Mouse (Mus musculus) right cerebral cortex, postnatal 25 days (tissue): ENCODE data around the gene Cdca7l.
A peak's percentile ranks its signal among the peaks of the same experiment; 100 is the strongest.

Experiments
- DNase-seq: peaks from one replicate; pipeline ENCODE4 v3.0.0; 2022

Gene Cdca7l

GRCm38 (mm10) chr12:117810074-117810473, 6.0 kb downstream of the Cdca7l start:
- no peak for DNase-seq

- no peak for DNase-seq
Observed at GRCm38 (mm10) chr12:117820138-117820858, 16.2 kb downstream of the Cdca7l start.

- DNase-seq, result no peak
Observed at GRCm38 (mm10) chr12:117820859-117821221, 16.8 kb downstream of the Cdca7l start.

GRCm38 (mm10) chr12:117821394-117821793, 17.3 kb downstream of the Cdca7l start:
- no peak for DNase-seq

- DNase-seq, result no peak
Observed at GRCm38 (mm10) chr12:117828350-117828749, 24.3 kb downstream of the Cdca7l start.

GRCm38 (mm10) chr12:117831351-117831961, 27.4 kb downstream of the Cdca7l start:
- no peak for DNase-seq

GRCm38 (mm10) chr12:117832190-117832589, 28.1 kb downstream of the Cdca7l start:
- no peak for DNase-seq

- DNase-seq, result no peak
Observed at GRCm38 (mm10) chr12:117834652-117835051, 30.6 kb downstream of the Cdca7l start.

- DNase-seq, result no peak
Observed at GRCm38 (mm10) chr12:117835371-117835770, 31.3 kb downstream of the Cdca7l start.

GRCm38 (mm10) chr12:117837376-117837775, 33.3 kb downstream of the Cdca7l start:
- DNase-seq, result no peak

- DNase-seq, result no peak
Observed at GRCm38 (mm10) chr12:117840705-117841104, 36.6 kb downstream of the Cdca7l start.

GRCm38 (mm10) chr12:117842676-117843075, 38.6 kb downstream of the Cdca7l start:
- DNase-seq, result no peak

GRCm38 (mm10) chr12:117843302-117844074, 39.4 kb downstream of the Cdca7l start:
- peak; percentile 66 for DNase-seq

GRCm38 (mm10) chr12:117844075-117844408, 40.0 kb downstream of the Cdca7l start:
- no peak for DNase-seq

GRCm38 (mm10) chr12:117844917-117845316, 40.8 kb downstream of the Cdca7l start:
- no peak for DNase-seq

- no peak for DNase-seq
Observed at GRCm38 (mm10) chr12:117848621-117849020, 44.5 kb downstream of the Cdca7l start.

GRCm38 (mm10) chr12:117850472-117850871, 46.4 kb downstream of the Cdca7l start:
- DNase-seq, result no peak

- peak; percentile 34 for DNase-seq
Observed at GRCm38 (mm10) chr12:117853316-117853715, 49.2 kb downstream of the Cdca7l start.

- DNase-seq, result no peak
Observed at GRCm38 (mm10) chr12:117857023-117857422, 52.9 kb downstream of the Cdca7l start.

- DNase-seq, result no peak
Observed at GRCm38 (mm10) chr12:117857884-117858283, 53.8 kb downstream of the Cdca7l start.

- DNase-seq, result no peak
Observed at GRCm38 (mm10) chr12:117860840-117861239, 56.8 kb downstream of the Cdca7l start.

- DNase-seq, result no peak
Observed at GRCm38 (mm10) chr12:117861249-117861648, 57.2 kb downstream of the Cdca7l start.

- no peak for DNase-seq
Observed at GRCm38 (mm10) chr12:117862655-117863054, 58.6 kb downstream of the Cdca7l start.
